Mouse (Mus musculus): ENCODE measurements around the gene Btf3.

DNA sequence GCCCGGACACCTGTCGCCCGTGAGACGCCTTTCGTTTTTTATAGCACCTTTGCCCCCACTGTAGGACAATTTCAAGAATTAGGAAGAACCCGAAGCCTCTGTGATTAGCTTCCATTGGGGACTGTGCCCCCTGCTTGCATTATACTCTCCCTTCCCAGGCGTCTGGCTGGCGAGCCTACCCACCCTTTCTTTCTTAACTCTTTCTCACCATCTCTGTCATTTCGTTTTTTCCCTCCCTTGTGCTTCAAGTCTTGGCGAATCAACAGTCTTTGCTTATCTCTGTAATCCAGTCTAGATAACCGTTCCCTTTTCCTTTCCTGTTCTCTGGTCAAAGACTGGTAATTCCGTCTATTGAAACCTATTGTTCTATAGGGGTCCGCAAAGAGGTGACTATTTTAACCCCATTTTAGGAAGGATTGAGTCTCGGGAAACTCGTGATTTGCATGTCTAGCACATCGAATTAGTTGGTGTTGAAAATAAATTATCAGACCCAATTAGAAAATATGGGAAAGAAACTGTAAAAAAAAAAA lies 53.3 kb downstream of the Btf3 start:
- no peak for TF ChIP-seq CTCF (IDR thresholded peaks at IDR 0.05; ENCODE audit: low read depth)
- TF ChIP-seq EP300 (IDR thresholded peaks at IDR 0.05; ENCODE audit: low read depth) = no peak
